Mouse (Mus musculus) right cerebral cortex, adult 18-20 months (tissue): ENCODE data around the gene Mrm2.
"Not testable (repeated sequence)": the region's sequence is repeated elsewhere in the genome, so short reads cannot be mapped to it uniquely, and the experiment has no call there.

Source experiments
- DNase-seq: peaks from one replicate; pipeline ENCODE4 v3.0.0; 2022; ENCODE audit warnings: mixed read lengths

The Mrm2 gene

GRCm38 (mm10) chr5:140331615-140332512 is at the start of gene Mrm2:
Gene Mrm2 (minus strand): TSS chr5:140331898.
- DNase-seq, result peak; percentile 76

- DNase-seq, result no peak
Measured at GRCm38 (mm10) chr5:140381156-140381555, 49.5 kb upstream of the Mrm2 start.

- no peak for DNase-seq
Measured at GRCm38 (mm10) chr5:140379299-140379698, 47.6 kb upstream of the Mrm2 start.

GRCm38 (mm10) chr5:140378121-140378853 is 46.6 kb upstream of the Mrm2 start:
- DNase-seq, result no peak

DNA sequence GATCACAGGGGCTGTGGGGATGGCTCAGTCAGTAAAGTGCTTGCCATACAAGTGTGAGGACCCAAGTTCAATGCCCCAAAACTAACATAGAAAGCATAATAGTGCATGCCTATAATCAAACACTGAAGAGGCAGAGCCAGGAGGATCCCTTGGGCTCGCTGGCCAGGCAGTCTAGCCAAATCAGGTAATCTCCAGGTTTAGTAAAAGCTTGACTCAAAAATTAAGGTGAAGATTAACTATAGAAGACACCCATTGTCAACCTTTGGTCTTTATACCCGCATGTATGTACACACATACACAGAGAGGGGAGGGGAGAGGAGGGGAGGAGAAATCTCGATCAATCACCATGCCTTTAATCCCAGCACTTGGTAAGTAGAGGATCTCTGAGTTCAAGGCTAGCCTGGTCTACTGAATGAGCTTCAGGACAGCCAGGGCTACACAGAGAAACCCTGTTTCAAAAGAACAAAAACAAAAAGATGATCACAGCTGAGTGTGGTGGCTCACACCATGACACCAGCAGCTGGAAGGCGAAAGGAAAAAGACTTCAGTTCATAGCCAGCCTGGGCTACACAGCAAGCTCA is 43.6 kb upstream of the Mrm2 start:
- no peak for DNase-seq

DNA sequence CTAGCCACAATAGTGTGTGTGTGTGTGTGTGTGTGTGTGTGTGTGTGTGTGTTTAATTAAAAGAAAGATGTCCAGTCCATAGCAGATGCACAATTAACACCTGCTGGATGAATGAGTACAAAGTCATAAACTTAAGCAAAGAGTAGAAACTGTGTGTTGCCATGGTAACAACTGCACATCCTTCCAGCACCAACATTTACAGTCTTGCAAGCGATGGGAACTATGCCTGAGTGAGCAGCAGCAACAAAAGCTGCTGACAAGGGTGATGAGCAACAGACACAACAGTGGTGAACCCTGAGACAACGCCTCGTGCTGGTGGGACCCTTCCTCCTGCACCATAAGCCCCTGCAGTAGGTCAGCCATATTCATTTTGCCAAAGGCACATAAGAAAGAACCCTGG is 42.5 kb upstream of the Mrm2 start:
- DNase-seq, result peak; percentile 28

- no peak for DNase-seq
Measured at GRCm38 (mm10) chr5:140373711-140374110, 42.0 kb upstream of the Mrm2 start.

- peak; percentile 43 for DNase-seq
Measured at GRCm38 (mm10) chr5:140371671-140372070, 40.0 kb upstream of the Mrm2 start.

DNA sequence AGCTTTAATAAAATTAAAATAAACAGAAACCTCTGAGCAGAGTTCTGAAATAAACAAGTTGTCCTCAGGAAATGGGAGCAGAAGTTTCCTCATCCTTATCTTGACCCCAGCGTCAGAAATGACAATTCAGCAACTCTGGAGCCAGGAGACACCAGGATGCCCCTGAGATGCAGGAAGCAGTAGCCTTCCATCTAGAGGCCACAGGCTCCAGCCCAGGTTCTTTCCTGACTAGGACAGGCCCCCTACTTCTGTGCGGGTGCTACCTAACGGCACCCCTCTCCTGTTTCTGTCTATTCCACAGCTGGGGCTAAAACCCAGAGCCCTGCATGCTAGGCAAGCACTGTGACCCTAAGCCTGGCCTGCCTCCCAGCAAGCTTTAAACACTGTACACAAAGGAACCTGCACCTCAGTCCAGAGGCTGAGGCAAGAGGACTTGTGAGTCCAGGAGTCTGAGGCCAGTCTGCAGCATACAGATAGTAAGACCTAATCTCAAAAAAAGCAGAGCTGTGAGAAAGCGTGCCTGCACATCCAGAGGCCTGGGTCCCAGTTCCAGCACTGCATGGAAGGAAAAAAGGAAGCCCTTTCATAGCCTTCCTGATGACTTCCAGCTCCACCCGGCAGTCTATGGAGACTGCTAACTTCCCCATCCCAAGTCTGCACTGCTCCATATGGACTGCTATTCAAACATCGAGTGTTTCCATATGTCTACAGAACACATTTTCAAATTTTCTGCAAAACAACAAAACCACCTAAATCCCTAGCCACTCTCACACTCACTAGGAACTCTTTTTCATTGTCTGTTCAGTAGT is 39.0 kb upstream of the Mrm2 start:
- DNase-seq, result no peak

- no peak for DNase-seq
Measured at GRCm38 (mm10) chr5:140369466-140369865, 37.8 kb upstream of the Mrm2 start.

GRCm38 (mm10) chr5:140368926-140369325 is 37.2 kb upstream of the Mrm2 start:
- no peak for DNase-seq

DNA sequence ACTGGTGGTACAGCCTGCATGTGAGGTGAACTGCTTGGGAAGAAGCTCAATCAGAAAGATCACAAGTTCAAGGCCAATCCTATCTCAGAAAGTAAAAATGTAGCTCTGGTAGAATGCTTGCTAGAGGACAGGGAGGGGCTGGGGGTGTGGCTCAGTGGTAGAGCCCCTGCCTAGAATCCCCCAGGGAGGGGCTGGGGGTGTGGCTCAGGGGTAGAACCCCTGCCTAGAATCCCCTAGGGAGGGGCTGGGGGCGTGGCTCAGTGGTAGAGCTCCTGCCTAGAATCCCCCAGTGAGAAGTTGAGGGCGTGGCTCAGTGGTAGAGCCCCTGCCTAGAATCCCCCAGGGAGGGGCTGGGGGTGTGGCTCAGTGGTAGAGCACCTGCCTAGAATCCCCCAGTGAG is 36.4 kb upstream of the Mrm2 start:
- DNase-seq, result not testable (repeated sequence)

DNA sequence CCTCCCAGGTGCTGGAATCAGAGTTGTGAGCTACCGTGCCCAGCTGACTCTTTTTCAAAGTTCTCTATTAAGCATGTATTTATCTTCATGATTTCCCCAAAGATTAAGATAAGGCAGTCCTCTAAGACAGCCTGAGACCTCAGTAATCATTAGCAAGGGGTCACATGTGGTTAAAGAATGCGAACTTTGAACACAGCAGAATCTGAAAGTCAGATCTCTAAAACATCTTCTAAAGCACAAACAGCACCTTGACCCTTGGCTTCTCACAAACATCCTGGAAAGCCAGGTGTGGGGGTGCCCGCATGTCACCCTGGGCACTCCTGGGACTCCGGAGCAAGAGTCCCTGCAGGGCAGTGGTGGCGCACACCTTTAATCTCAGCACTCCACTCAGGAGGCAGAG is 32.7 kb upstream of the Mrm2 start:
- DNase-seq, result no peak

- no peak for DNase-seq
Measured at GRCm38 (mm10) chr5:140359930-140360674, 28.4 kb upstream of the Mrm2 start.

DNA sequence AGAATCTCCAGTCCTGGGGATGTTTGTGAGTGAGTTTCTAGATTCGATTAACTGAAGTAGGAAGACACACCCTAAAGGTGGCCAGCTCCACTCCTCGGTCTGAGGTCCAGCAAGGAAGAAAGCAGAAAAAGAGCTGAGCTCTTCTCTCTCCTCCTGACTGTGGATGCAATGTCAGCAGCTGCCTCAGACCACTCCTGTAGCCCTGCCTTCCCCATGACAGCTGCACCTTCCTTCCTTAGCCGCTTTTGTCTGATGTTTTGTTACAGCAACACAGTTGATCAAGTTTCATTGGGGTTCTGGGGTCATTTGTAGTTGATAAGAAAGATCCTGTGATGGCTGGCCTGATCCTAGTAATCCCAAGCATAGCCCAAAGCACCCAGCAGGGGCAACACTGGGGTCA is 25.8 kb upstream of the Mrm2 start:
- no peak for DNase-seq

GRCm38 (mm10) chr5:140355934-140356333 is 24.2 kb upstream of the Mrm2 start:
- no peak for DNase-seq

DNA sequence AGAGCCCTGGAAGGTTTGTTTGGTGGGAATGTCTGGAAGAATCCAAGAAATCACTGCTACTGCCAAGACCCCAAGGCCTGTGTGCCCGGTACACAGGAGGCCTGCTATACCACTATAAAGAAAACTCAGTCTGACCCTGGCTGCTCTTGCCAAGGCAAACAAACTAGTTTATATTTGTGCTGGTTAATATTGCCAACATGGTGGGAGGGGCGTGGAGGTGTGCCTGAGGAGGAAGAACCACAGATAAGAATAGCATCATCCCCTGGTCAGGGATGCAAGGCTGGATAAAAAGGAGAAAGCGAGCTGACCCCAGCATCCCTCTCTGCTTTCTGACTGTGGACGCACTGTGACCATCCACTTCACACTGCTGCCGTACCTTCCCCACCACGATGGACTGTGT is 20.7 kb upstream of the Mrm2 start:
- no peak for DNase-seq

DNA sequence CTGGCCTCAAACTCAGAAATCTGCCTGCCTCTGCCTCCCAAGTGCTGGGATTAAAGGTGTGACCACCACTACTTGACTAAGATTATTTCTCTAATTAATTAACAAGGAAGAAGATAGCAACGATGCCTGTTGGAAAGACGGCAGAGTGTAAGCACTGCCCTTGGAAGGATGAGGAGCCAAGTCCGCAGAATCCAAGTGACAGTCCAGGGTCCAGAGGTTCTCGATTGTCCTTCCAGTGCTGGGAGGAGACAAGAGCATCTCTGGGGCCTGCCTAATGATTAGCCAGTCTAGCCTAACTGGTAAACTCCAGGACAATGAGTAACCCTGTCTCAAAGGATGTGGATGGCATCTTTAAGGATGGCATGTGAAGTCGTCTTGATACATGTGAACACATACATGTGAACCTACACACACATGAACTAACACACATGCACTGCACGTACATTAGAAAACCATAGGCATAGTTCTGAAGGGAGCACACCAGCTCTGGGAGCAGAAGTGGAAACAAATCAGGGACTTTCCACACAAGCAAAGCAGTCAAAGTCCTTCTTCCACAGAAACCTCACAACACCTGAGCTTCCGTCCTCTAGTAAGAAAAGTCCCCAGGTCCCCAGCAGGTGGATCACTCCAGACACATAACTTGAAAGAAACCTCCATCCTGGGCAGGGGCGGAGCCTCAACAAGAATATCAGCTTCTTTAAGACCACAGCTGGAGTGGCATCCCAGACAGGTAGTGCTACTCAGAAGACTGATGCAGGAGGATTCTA is 19.2 kb upstream of the Mrm2 start:
- DNase-seq, result no peak

- DNase-seq, result no peak
Measured at GRCm38 (mm10) chr5:140349882-140350281, 18.2 kb upstream of the Mrm2 start.

- DNase-seq, result no peak
Measured at GRCm38 (mm10) chr5:140346050-140346449, 14.4 kb upstream of the Mrm2 start.

GRCm38 (mm10) chr5:140345244-140345643 is 13.5 kb upstream of the Mrm2 start:
- DNase-seq, result no peak
